Mouse (Mus musculus) hindbrain, embryonic 12.5 days (tissue): ENCODE measurements around the gene Morn5. TPM values are rescaled to one million over a fixed set of nuclear protein-coding genes. Genes with fewer than 3 reads are reported as not detected.

ENCODE experiments used
- ATAC-seq: fragments of 200-750 bp; cut with Nextera tagmentation; 2 replicates; pipeline ENCODE4 v1.8.0; 2017; ENCODE audit warnings: moderate TSS enrichment; ENCODE audit not compliant: low FRiP score
- H3K27ac ChIP-seq: fragments of 300-500 bp; sonication (generic); 2 replicates; pipeline ENCODE4 v1.5.1; 2016; ENCODE audit warnings: mild to moderate bottlenecking
- H3K27me3 ChIP-seq: fragments of 300-500 bp; sonication (generic); 2 replicates; pipeline ENCODE4 v1.6.1; 2016; ENCODE audit warnings: mild to moderate bottlenecking
- H3K36me3 ChIP-seq: fragments of 300-500 bp; sonication (generic); 2 replicates; pipeline ENCODE4 v1.6.1; 2016; ENCODE audit warnings: mild to moderate bottlenecking
- H3K4me1 ChIP-seq: fragments of 300-500 bp; sonication (generic); 2 replicates; pipeline ENCODE4 v1.6.1; 2016
- H3K4me2 ChIP-seq: fragments of 300-500 bp; sonication (generic); replicated peaks from 2 replicates; pipeline ENCODE4 v1.6.1; 2016; ENCODE audit warnings: mild to moderate bottlenecking
- H3K4me3 ChIP-seq: fragments of 300-500 bp; sonication (generic); 2 replicates; pipeline ENCODE4 v1.5.1; 2016; ENCODE audit warnings: mild to moderate bottlenecking
- H3K9ac ChIP-seq: fragments of 300-500 bp; sonication (generic); 2 replicates; pipeline ENCODE4 v1.6.1; 2016; ENCODE audit warnings: mild to moderate bottlenecking, moderate library complexity
- H3K9me3 ChIP-seq: fragments of 300-500 bp; sonication (generic); replicated peaks from 2 replicates; pipeline ENCODE4 v1.6.1; 2016; ENCODE audit warnings: mild to moderate bottlenecking
- WGBS: fragments of 180-500 bp; shearing (Covaris S2); methylation state at CpG from one replicate; pipeline ENCODE4 v1.1.7; 2016; 5-methylcytosine and 5-hydroxymethylcytosine counted together
- polyA plus RNA-seq: library from polyadenylated mRNA; unstranded; fragments of >200 nt; fragmentation: Nextera tagmentation; extraction: Ambion mirVana; gene quantifications from 2 replicates; pipeline ENCODE4 v1.2.1, GENCODE M21; 2016

Morn5 gene
- polyA plus RNA-seq, 1 experiment from 2014 or later, result 3.2 TPM

DNA sequence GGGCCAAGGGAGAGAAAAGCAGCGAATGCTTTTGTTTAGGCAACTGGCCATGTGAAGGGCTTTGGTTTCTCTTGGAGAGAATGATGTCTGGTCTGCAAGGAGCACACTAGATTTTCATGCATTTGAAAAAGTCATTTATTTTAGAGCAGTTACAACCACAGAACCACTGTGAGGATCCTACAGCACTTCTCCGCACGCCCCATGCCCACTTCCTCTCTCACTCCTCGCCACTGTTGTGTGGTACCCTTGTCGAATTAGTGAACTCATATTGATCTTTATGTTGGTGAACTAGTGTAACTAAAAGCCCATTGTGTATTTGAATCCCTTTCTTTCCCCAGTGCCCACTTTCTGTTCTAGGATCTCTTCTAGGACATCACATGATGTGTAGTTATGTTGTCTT is 26.0 kb downstream of the Morn5 start:
- Histone ChIP-seq H3K27ac (no peak overlapping the region), H3K9ac (no peak overlapping the region), H3K4me1 (peaks cover 13% of the 10 kb centered on the region), H3K4me2 (no peak overlapping the region), H3K9me3 (no peaks in the 10 kb centered on the region), H3K36me3 (no peaks in the 10 kb centered on the region), H3K4me3 (no peak overlapping the region), H3K27me3 (no peaks in the 10 kb centered on the region; the same call in 1 of the 2 replicates)
- no peak for ATAC-seq
- WGBS, result 88% methylated on average over 5 of the region's 5 CpGs

DNA sequence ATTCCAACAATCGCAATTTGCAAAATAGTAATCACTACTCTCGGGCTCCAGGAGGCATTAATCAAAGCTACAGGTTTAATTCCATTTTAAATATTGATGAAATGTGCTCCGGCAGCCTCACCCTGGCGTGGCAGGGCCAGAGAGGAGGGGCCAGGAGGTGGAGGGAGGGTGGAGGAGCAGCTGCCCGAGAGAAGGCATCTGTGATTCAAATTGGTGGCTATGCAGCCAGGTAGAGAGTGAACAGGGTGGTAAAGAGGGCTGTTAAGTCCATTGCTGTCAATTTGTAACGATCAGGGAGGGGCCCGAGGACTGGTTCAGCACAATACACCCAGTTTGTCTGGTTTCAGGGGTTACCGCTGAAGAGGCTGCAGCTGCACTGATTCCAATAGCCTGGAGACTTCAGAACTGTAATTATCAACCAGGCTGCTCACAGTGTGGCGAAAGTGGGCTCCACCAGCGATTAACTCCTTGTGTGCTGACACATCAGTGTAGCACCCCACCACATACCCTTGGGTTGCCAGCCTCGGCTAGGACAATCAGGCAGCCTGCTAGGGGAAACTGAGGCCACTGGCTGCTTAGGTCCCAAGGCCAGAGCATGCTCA is 28.0 kb downstream of the Morn5 start:
- H3K9me3 ChIP-seq, result no peaks in the 10 kb centered on the region
- H3K4me1 ChIP-seq, result peaks cover 17% of the 10 kb centered on the region
- no peaks in the 10 kb centered on the region for H3K36me3 ChIP-seq
- WGBS, result 18% methylated on average over 11 of the region's 11 CpGs
- H3K4me3 ChIP-seq, result peak overlapping the region; percentile 17; the same call in 1 of the 2 replicates
- ATAC-seq, result peak; percentile 69
- H3K4me2 ChIP-seq, result peak overlapping the region; percentile 37
- no peaks in the 10 kb centered on the region; the same call in 1 of the 2 replicates for H3K27me3 ChIP-seq
- no peak overlapping the region for H3K9ac ChIP-seq
- H3K27ac ChIP-seq, result 0 out of 2 replicates have a peak overlapping the region, but pooled peaks have one; percentile 7

DNA sequence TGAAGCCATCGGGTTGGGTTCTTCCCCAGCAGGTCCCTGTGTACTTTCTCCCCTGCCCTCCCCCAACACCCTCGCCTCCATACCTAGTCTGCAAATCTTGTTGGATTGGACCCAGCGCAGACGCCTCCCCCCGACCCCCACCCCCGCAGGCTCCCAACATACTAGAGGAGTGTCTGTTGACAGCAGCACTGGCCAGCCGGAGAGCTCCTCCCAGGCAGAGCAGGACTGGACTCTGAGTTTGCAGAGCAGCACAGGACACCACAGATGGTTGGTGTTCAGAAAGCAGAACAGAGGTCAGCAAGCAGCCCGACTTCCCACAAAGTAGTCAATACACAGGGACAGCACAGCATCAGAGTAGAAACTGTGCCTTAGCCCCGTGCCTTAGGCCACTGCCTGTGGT is 32.2 kb downstream of the Morn5 start:
- WGBS, result 29% methylated on average over 9 of the region's 9 CpGs
- Histone ChIP-seq H3K9ac (no peak overlapping the region), H3K27ac (no peak overlapping the region), H3K9me3 (no peaks in the 10 kb centered on the region), H3K36me3 (no peaks in the 10 kb centered on the region), H3K4me3 (no peak overlapping the region), H3K4me2 (no peak overlapping the region), H3K27me3 (peaks cover 6% of the 10 kb centered on the region), H3K4me1 (peaks cover 17% of the 10 kb centered on the region)
- ATAC-seq, result no peak

DNA sequence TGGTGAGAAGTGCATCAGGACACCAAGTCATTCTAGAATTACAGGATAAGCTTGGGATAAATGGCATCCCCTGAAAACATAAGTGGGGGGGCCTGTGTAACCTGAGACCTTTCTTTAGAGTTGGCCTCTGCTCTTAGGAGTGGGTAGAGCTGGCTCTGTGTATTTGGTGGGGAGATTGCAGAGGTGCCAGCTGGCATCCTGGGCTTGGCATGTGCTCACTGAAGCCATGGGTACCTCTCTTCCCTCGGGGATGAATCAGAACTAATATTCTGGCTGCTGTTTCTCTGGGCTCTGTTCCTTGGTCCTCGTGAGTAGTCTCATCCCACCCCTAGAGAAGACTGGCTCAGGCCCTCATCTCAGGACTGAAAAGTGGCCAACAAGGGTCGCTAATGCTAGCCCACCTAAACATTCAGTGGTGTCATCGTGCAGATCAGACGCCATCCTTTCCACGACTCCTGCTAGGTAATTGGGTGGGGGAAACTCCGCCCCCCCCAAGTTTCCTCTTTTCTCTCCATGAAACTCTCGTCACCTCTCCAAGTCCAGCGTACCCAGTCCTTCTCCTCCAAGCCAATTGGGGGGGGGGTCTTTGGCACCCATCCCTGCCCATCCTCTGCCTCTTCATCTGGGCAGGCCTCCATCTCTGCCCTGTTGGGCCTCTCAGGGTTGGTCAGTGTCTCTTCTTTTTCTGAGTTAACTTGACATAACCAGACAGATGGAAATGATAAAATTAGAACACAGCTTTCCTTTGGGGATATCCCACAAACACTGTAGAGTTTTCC is 33.7 kb downstream of the Morn5 start:
- ATAC-seq, result no peak
- WGBS, result 85% methylated on average over 9 of the region's 9 CpGs
- Histone ChIP-seq H3K4me2 (no peak overlapping the region), H3K9ac (no peak overlapping the region), H3K27ac (no peak overlapping the region), H3K9me3 (no peaks in the 10 kb centered on the region), H3K4me1 (peaks cover 5% of the 10 kb centered on the region; the same call in 1 of the 2 replicates), H3K36me3 (no peaks in the 10 kb centered on the region), H3K4me3 (no peak overlapping the region), H3K27me3 (peaks cover 19% of the 10 kb centered on the region)

DNA sequence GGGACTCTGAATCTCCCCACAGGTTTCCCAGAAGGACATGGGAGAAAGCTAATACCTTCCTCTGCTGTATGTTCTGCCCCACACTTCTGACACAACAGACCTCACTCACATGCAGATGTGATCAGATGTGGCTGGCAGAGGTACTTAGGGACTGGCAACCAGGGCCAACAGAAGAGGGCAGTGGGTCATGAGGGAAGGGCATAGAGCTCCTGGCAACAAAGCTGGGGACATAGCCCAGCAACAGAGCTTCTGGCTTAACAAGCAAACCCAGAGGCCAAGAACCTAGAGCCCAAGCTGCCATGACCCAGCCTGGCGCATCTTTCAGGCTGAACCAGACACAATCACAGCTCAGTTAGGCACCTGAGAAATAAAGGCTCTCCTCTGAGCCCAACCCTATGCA is 35.8 kb downstream of the Morn5 start:
- Histone ChIP-seq H3K4me2 (no peak overlapping the region), H3K9ac (no peak overlapping the region), H3K27ac (no peak overlapping the region), H3K27me3 (peaks cover 39% of the 10 kb centered on the region), H3K4me3 (no peak overlapping the region), H3K9me3 (no peaks in the 10 kb centered on the region), H3K36me3 (no peaks in the 10 kb centered on the region), H3K4me1 (peaks cover 4% of the 10 kb centered on the region; the same call in 1 of the 2 replicates)
- 100% methylated on average over 1 of the region's 1 CpGs for WGBS
- ATAC-seq, result no peak

DNA sequence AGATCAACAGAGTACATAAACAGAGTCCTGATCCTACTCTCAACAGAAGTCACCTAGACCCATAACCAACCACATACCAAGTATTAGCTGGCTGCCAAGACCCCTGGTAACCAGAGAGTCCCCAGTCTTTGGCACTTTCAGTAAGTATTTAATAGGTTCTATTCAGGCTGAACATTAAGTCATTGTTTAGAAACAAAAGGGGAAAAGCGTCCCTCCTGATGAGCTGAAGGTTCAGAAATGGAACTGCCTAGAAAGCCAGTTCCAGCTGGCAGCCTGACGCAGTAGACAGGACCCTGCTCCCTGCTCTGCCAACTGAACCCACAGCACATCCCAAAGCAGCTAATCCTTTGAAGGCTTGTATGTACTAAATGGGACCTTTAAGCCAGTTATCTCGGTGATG is 39.9 kb downstream of the Morn5 start:
- Histone ChIP-seq H3K27me3 (peaks cover 81% of the 10 kb centered on the region), H3K36me3 (no peaks in the 10 kb centered on the region), H3K9me3 (no peaks in the 10 kb centered on the region), H3K4me3 (no peak overlapping the region), H3K4me2 (no peak overlapping the region), H3K4me1 (peaks cover 13% of the 10 kb centered on the region), H3K27ac (no peak overlapping the region), H3K9ac (no peak overlapping the region)
- WGBS, result 43% methylated on average over 3 of the region's 3 CpGs
- no peak for ATAC-seq

DNA sequence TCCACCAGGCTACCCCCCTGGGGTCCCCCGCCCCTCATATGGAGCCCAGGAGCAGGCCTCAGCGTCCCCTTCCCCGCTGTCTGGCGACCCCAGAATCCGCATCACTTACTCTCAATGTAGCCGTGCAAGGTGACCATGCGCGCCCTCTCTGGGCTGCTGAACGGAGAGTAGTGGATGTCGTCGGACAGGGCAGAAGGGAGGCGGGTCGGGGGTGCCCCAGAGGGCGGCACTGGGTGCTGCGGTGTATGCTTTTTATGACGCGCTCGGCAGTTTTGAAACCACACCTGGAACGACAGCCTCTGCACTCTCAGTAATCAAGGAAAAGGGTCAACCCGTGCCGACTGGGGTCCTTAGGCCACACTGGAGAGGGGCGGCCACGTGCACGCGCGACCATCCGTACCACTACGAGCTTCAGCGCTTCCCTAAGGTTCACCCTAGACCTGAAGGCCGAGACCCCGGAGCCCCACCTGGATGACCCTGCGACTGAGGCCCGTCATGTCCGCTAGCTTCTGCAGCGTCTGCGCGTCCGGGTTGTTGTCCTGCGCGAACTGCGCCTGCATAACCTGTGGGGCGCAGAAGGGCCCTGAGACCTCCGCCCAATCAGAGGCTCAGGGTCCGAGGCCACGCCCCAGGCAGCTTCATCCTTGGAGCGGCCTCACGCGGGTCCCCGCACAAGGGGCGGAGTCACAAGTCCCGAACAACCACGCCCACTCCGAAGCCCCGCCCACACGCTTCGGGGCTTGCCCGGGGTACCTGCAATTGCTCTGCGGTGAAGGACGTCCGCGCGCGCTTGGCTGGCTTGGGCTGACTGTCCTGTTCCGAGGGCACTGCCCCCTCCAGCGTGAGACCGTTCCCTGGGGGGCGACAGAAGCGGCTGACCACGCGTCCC is 41.8 kb downstream of the Morn5 start:
- under 1% methylated on average over 70 of the region's 70 CpGs for WGBS
- H3K9me3 ChIP-seq, result no peaks in the 10 kb centered on the region
- no peak overlapping the region for H3K27ac ChIP-seq
- peaks cover 97% of the 10 kb centered on the region for H3K27me3 ChIP-seq
- H3K4me1 ChIP-seq, result peaks cover 13% of the 10 kb centered on the region
- H3K4me3 ChIP-seq, result peak overlapping the region; percentile 37
- H3K4me2 ChIP-seq, result peak overlapping the region; percentile 70
- H3K9ac ChIP-seq, result peak overlapping the region; percentile 49; the same call in 1 of the 2 replicates
- ATAC-seq, result peak; percentile 83
- no peaks in the 10 kb centered on the region for H3K36me3 ChIP-seq

DNA sequence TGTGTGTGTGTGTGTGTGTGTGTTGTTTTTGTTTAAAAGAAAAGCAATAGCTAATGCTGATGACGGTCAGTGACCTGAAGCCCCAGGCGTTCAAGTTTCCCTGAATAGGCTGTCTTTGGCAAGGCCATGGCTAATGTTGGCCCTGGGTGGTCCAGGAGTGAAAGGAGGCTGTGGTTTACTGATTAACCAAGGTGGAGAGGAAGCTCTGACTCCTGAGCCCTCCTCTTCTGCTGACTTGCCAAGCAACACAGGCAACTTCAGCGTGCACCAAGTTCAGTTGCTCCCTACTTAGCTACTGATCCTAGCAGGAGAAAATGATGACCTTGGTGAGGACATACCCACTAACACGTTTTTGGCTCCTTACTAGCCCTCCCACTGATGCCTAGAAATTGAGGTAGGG is 43.5 kb downstream of the Morn5 start:
- Histone ChIP-seq H3K9me3 (no peaks in the 10 kb centered on the region), H3K9ac (no peak overlapping the region), H3K4me3 (no peak overlapping the region), H3K36me3 (no peaks in the 10 kb centered on the region), H3K27me3 (peaks cover 99% of the 10 kb centered on the region), H3K4me1 (peaks cover 13% of the 10 kb centered on the region), H3K4me2 (no peak overlapping the region), H3K27ac (no peak overlapping the region)
- 4% methylated on average over 4 of the region's 4 CpGs for WGBS
- no peak for ATAC-seq

DNA sequence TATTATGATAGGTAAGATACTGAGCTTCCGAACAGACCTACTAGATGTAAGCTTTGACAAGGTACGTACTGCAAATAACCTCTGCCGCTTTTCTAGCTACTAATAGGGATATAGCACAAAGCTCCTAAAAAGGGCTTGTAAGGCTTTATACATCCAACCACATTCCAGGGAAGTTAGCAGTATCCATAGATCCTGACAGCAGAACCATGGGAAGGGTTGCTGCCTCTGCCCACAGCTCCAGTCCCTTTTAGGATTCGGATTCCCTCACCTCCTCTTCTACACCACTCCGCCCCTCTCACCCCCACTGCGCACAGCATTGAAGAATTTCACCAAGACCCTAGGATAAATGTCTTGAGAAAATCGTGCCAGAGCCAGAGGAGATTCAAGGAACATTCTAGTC is 44.0 kb downstream of the Morn5 start:
- H3K9ac ChIP-seq, result no peak overlapping the region
- H3K27ac ChIP-seq, result no peak overlapping the region
- no peak overlapping the region for H3K4me3 ChIP-seq
- H3K4me2 ChIP-seq, result no peak overlapping the region
- no peaks in the 10 kb centered on the region for H3K36me3 ChIP-seq
- 16% methylated on average over 7 of the region's 7 CpGs for WGBS
- peaks cover 100% of the 10 kb centered on the region for H3K27me3 ChIP-seq
- no peak for ATAC-seq
- H3K4me1 ChIP-seq, result peaks cover 13% of the 10 kb centered on the region
- H3K9me3 ChIP-seq, result no peaks in the 10 kb centered on the region

DNA sequence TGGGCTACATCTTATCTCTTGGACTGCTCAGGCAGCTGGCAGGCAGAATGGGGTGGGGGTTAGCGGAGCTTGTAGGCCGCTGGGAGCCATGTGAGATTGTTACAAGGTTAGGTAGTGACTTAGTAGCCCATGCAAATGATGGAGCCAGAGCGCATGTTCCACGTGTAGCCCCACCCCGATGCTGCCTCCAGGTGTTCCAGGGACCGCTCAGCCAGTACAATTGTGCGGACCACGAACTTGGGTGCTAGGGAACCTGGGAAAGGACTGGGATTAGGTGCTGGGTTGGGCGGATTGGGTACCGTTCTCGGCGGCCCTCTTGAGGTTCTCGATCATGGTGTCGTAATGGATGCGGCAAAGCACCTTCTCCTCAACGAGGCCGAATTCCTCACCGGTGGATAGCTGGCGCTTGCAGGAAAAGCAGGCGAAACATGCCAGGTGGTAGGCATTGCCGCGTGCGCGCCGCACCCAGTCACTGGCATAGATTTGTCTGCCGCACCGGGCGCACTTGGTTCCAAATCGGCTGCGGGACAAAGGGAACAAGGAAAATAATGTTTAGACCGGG is 44.7 kb downstream of the Morn5 start:
- WGBS, result 2% methylated on average over 31 of the region's 31 CpGs
- no peak for ATAC-seq
- H3K4me2 ChIP-seq, result no peak overlapping the region
- no peak overlapping the region for H3K9ac ChIP-seq
- H3K27me3 ChIP-seq, result peaks cover 100% of the 10 kb centered on the region
- no peaks in the 10 kb centered on the region for H3K9me3 ChIP-seq
- peaks cover 13% of the 10 kb centered on the region for H3K4me1 ChIP-seq
- no peak overlapping the region for H3K4me3 ChIP-seq
- H3K36me3 ChIP-seq, result no peaks in the 10 kb centered on the region
- no peak overlapping the region for H3K27ac ChIP-seq

DNA sequence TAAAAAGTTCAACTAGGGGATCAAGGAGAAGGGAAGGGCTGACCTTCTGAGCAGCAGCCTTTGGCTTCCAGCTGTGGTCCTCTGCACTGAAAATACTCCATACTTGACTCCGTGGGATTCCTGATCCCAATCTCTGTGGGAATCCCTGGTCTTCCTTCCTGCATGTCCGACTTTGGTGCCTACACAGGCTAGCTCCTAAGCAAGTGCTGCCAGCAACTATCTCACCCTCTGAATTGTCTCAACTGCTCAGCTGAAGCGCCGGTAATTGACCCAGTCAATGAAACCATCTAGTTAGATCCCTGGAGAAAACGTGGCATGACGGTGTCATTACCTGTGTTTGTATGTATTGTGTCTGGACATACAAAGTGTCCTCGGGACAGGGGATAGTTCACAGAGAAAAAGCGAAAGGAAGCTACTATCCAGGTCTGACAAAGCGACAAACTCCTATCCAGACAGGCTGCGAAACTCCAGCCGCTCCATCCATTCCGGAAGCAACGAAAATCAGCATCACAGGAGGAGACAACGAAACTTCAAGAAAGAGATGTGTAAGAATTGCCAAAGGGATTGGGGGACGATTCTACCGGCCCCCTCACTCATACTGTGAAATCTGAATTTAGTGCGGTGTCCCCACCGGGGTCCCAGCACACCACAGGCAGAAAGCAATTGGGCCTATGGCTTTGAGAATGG is 48.0 kb downstream of the Morn5 start:
- no peak overlapping the region for H3K4me2 ChIP-seq

More for the DNA sequence above, 48.0 kb downstream of the Morn5 start:
- Histone ChIP-seq H3K27me3 (peaks cover 100% of the 10 kb centered on the region), H3K4me3 (no peak overlapping the region), H3K27ac (no peak overlapping the region), H3K4me1 (peaks cover 1% of the 10 kb centered on the region), H3K36me3 (no peaks in the 10 kb centered on the region), H3K9me3 (no peaks in the 10 kb centered on the region), H3K9ac (no peak overlapping the region)
- 1% methylated on average over 18 of the region's 18 CpGs for WGBS
- ATAC-seq, result no peak
